Mouse (Mus musculus) spleen, adult 2 months (tissue): ENCODE results near the gene Bcl3.

ENCODE experiments used
- CTCF ChIP-seq: fragments of 200-500 bp; IDR thresholded peaks from 2 replicates; pipeline ENCODE4 v1.5.1; 2011; ENCODE audit warnings: mild to moderate bottlenecking, inconsistent platforms; ENCODE audit not compliant: insufficient read depth, insufficient read length, insufficient replicate concordance; ENCODE audit errors: extremely low read depth
- POLR2A ChIP-seq: fragments of 200-500 bp; IDR thresholded peaks from 2 replicates; pipeline ENCODE4 v1.6.1; 2011; ENCODE audit warnings: low read depth, low read length, inconsistent platforms

DNA sequence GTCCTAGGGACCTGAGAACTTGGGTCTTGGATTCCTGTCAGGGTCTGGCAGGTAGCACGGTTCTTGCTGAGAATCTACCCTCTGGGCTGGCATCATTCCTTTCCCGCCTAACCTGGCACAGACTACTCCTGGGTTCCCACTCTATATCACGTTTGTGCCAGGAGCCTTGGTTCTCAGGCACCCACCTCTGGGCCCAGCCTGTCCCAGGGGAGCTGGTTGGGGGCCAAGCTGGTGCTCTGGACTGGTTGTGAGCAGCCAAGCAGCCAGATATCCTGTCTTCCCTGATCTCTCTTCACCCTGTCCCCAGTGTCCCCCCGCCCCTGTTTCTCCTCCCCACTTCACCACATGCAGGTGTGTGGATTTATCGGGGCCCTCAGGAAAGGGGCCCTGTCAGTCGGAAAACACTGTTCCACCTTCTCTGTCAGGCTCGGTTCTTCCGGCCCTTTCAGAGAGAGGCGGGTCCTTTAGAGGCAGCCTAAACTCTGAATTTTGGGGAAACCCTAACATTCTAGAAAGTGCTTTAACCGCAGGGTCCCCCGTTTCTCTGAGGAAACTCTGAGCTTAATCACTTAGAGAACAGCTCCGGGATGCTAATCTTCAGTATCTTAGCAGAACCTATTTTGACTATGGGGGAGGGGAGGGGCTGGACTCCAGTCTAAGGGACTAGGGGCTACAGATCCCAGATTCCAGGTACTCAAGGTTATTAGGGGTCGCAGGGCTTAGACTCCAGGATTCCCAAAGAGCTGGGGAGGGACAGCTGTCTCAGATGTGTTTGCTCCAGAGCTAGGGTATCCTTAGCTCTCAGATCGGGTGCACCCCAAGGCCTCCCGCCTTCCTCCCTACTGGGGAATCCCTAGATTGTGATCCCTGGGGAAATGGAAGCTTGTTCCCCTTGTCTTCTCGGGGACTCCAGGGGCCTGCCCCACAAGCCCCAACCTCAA lies 52.9 kb downstream of the Bcl3 start:
- TF ChIP-seq CTCF: no peak
- TF ChIP-seq POLR2A: no peak
